Mouse (Mus musculus): ENCODE measurements around the gene Azin2.

DNA sequence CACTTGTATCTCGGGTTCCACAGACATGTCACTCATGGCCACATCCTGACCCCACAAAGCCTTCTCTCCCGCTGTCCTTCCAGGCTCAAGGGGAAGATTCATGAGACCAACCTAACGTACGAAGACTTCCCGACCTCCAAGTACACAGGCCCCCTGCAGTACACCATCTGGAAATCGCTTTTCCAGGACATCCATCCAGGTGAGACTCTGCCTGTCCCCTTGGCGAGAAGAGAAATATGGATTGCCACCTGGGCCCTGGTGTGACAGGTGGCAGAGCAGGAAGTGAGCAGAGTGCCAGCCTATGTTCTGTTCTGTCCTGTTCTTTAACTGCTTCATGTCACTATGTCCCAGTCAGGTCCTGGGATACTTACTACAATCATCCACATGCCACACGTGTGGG is 59.9 kb downstream of the Azin2 start:
- TF ChIP-seq TCF12 (IDR thresholded peaks at IDR 0.05; ENCODE audit: low read depth, low read length) = no peak
- TF ChIP-seq EP300 (IDR thresholded peaks at IDR 0.05; ENCODE audit: low read length) = no peak
- TF ChIP-seq KAT2A (IDR thresholded peaks at IDR 0.05; ENCODE audit: insufficient replicate concordance, low read length) = no peak
- TF ChIP-seq CTCF (conservative IDR thresholded peaks at IDR 0.05 in 1 of 2, IDR thresholded peaks at IDR 0.05 in 1 of 2; ENCODE audit: low read depth in 2 of 2, low read length in 2 of 2) = no peak
- TF ChIP-seq POLR2A (IDR thresholded peaks at IDR 0.05; ENCODE audit: low read depth, low read length) = no peak
- no peak for TF ChIP-seq MAZ (IDR thresholded peaks at IDR 0.05; ENCODE audit: low read depth, low read length)
- TF ChIP-seq ZC3H11A (IDR thresholded peaks at IDR 0.05; ENCODE audit: low read depth, low read length) = no peak
- no peak for TF ChIP-seq ETS1 (conservative IDR thresholded peaks at IDR 0.05; ENCODE audit: low read depth, low read length)
- TF ChIP-seq USF2 (conservative IDR thresholded peaks at IDR 0.05; ENCODE audit: low read depth, low read length) = no peak
- TF ChIP-seq POLR2AphosphoS2 (IDR thresholded peaks at IDR 0.05; ENCODE audit: low read depth, low read length) = no peak
- no peak for TF ChIP-seq GABPA (IDR thresholded peaks at IDR 0.05; ENCODE audit: insufficient replicate concordance, low read depth, low read length)
- no peak for TF ChIP-seq MAFK (IDR thresholded peaks at IDR 0.05; ENCODE audit: insufficient replicate concordance, low read length)
- no peak for TF ChIP-seq ZMIZ1 (IDR thresholded peaks at IDR 0.05; ENCODE audit: low read depth, low read length)
